Mouse (Mus musculus) fat pad, adult 2 months (tissue): ENCODE measurements around the gene Glt28d2.
"Not testable (repeated sequence)": the region's sequence is repeated elsewhere in the genome, so short reads cannot be mapped to it uniquely, and the experiment has no call there.

Experiments
- DNase-seq: peaks from one replicate; pipeline ENCODE4 v3.0.0-alpha.2; 2011; ENCODE audit warnings: low read depth, low spot score; ENCODE audit errors: extremely low read depth

Glt28d2 gene

GRCm38 (mm10) chr3:85887239-85887827 is at the start of gene Glt28d2, which contains the start of gene Gm37240:
Glt28d2 (minus strand) TSS chr3:85887516.
Gm37240 (minus strand) TSS chr3:85887518.
- no peak for DNase-seq

GRCm38 (mm10) chr3:85933586-85933985 is 46.3 kb upstream of the Glt28d2 start:
- DNase-seq, result no peak

DNA sequence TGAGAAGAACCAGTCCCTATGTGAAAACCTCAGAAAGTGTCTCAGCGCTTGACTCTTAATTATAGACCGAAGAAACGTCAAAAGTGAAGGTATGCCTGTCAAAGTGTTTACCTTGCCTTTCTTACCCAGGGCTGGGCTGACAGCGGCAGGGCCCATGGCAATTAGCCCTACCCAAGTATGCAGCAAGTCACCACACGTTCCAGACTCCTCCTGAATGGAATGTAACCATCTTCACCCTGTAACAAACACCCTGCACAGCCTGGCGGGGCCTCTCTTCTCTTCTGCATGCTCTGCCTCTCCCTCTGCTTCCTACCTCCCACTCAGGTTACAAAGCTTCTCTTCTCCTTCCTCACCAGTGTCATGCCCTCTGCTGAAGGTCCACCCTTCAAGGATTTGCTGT is 44.5 kb upstream of the Glt28d2 start:
- DNase-seq, result no peak

DNA sequence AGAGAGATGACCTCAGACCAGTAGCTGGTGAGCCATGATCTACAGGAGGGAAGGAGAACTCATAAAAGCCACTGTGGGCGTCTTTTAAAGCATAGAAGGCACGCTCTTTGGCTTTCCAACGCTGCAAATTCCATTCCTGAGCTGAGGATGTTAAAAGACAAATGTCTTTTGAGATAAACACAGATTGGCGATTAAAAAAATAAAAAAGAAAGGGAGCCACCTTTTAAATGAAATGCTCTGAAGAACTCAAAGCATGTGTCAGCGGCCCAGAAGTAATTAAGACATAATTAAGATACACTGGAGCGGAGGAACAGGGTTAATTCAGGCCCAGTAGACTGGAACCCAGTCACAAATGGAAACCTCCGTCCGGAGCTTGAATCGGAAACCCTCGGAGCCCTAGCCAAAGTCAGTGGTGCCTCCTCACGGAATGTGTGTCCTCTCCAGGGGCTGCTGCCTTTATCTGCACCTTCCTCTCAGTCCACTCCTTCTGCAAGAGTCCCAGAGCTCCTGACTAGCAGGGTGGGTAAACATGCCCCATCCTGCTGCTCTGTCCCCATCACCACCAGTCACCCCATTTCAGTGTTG is 43.4 kb upstream of the Glt28d2 start:
- DNase-seq, result no peak

GRCm38 (mm10) chr3:85929711-85930110 is 42.4 kb upstream of the Glt28d2 start:
- no peak for DNase-seq

- DNase-seq, result no peak
These were observed 40.9 kb upstream of the Glt28d2 start for GRCm38 (mm10) chr3:85928140-85928611.

GRCm38 (mm10) chr3:85927296-85927695 is 40.0 kb upstream of the Glt28d2 start:
- DNase-seq, result no peak

DNA sequence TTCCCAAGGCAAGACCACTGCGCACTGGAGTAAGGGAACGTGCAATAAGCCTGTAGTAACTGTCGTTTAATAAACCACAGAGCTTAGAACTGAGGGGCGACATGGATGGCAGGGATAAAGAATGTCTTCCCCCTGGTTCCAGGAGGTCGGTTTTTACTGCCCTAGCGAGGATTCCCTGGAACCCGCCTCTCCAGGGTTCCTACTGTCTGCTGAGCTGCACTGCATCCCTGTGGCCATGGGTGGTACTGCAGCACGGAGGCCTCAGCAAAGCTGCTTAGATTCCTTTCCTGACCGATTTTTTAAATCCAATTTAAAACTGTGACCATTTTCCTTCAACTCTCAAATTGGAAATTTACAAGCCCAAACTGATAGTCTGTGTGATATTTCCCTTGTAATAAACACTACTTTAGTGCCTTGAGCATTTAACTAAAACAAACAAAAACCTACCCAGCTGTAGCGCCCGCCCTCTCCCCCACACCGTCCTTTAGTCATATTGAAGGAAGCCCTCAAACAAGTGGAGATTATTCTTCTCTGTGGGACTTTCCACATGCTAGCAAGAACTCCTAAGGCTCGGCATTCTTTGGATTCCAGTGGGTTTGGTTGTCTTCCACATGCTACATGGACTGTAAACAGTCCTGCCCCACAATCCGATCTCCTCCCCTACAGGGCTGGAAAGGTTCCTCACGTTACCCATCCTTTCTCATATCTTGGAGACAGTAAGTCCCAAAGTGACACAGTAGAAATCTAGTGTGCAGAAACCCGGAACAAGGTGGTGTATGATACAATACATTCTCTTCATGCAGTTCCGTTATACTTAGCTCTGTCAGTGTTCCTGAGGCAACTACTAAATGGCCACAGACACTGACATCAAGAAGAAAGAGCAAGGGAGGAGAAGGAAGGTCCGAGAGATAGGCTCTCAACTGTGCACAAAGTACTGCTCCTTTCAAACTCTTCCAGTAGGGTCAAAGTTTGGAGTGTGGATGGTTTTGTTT is 36.9 kb upstream of the Glt28d2 start:
- DNase-seq, result no peak

DNA sequence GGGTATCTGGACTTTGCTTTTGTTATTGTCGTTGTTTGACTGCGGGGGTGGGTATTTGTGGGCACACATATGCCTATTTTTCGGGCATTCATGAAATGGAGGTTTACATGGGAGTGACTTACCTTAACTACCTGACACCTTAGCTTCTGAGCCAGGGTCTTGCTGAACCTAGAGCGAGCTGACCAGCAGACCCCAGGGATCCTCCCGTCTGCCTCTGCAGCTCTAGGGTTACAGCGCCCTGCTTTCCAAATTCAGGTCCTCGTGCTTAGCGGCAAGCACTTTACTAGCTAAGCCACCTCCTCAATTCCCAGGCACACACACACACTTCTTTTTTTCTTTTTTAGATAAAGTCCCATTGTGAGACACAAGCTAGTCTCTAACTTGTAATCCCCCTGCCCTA is 36.0 kb upstream of the Glt28d2 start:
- no peak for DNase-seq

- DNase-seq, result no peak
These were observed 35.0 kb upstream of the Glt28d2 start for GRCm38 (mm10) chr3:85922331-85922730.

- not testable (repeated sequence) for DNase-seq
These were observed 33.4 kb upstream of the Glt28d2 start for GRCm38 (mm10) chr3:85920671-85921070.

GRCm38 (mm10) chr3:85917600-85917999 is 30.3 kb upstream of the Glt28d2 start:
- DNase-seq, result no peak

GRCm38 (mm10) chr3:85914806-85915205 is 27.5 kb upstream of the Glt28d2 start:
- no peak for DNase-seq

DNA sequence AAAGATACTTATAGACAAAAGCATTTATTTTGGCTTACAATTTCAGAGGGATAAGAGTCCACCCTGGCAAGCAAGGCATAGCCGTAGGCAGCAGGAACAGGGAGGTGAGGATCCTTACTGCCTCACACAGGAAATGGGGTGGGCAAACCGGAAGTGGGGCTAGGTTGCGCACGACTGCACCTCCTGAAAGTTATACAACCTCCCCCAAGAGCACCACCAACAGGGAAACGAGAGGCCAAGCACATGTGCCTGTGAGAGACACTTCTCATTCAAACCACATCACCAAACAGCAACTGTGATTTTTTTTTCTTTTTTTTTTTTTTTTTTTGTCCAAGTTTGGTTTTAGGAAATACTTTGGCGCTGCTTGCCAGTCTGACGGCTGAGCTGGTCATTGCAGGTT is 19.8 kb upstream of the Glt28d2 start:
- no peak for DNase-seq

DNA sequence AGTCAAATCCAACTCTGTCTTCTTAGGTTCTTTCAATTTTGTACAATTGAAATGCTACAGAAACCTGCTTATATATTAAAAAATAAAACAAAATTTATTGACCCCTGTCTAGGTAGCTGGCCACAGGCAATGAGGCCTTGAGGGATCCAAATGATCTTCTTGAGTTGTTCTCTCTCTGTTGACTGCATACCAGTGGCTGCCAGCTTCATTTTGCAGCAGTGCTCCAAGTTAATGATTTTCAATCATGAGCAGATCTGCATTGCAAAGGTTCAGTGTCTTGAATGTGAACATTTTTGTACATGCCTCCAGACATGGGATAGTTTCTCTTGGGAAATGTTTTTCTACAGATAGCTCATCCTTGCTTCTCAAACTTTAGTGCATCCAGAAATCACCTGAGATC is 17.1 kb upstream of the Glt28d2 start:
- DNase-seq, result no peak

- DNase-seq, result no peak
These were observed 7.7 kb upstream of the Glt28d2 start for GRCm38 (mm10) chr3:85895020-85895419.

DNA sequence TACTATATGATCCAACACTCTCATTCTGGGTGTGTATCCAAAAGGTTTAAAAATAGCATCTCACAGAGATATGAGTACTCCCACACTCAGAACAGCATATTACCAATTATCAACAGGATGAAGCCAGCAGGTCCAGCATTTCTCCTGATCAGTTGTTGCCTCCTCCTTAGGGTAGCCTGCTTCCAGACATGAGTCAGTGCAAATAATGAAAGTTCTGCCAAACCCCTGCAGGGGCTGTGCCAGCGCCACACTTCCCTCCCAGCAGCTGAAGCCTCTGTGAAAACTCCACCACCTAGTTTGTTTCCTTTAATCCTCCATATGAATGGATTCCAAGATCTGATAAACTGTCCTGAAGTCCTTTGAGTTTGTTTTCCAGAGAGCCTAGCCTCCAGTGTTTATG is 4.3 kb upstream of the Glt28d2 start:
- no peak for DNase-seq

DNA sequence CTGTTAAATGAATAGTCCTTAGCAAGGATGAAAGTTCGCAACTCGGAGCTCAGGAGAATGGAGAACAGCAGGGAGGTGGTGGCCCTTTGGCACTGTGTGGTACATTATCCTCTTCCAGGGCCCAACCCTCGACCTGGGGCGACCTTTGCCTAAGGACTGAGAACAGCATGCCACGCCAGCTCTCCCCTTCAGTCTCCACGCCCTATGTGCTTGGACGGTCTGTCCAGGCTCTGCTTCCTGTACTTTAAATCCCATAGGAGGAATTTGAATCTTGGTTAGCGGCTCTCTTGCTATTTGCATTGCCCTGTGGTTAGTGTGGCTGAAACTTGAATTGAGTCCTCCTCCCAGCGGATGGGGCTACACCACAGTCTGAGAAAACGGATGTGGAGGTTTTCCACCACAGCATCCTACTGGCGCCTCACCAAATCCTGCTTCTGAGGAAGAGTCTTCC is 930 bp upstream of the Glt28d2 start:
- no peak for DNase-seq

DNA sequence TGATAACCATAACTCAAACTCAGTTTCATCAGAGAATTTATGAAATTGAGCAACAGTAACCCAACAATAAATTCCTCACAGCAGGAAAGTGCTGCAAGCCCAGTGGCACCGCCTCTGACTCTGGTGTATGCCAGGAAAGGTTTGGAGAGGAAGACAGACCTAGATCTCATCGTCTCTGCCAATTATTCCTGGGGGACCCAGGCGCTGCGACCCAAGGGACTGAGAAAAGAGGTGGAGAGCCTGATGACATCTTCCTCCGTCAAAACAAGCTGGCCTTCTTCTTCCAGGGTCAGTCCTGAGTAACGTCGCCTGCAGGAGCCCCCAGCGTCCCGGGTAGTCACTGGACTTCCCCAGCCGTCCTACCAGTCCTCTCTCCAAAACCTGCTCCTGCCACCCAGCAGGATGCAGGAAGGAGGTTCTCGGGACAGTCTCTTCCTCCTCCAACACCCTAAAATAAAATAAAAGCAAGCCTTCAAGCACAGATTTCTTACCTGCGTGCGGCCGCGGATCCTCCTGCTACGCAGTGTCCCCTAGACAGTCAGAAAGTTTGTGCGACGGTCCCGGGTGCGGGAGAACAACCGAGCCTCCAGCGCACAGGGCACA is 579 bp downstream of the Glt28d2 start:
- no peak for DNase-seq

DNA sequence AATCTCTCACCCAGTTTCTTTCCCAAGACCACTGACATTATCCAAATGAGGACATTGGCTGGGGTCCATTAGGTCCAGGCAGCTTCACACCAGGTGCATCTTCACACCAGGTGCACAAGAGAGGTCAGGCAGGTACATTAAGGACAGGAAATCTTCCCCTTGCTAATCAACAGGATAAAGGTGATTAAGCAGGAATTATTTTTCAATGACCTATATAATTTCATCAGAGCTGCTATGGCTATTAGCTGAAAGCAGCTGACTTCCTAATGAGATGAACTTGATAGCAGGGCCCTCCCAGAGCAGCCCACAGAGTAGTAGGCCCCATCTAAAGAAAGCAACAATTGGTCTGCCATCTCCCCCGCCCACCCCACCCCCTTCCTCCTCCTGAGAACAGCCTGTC is 1.4 kb downstream of the Glt28d2 start:
- DNase-seq, result no peak

DNA sequence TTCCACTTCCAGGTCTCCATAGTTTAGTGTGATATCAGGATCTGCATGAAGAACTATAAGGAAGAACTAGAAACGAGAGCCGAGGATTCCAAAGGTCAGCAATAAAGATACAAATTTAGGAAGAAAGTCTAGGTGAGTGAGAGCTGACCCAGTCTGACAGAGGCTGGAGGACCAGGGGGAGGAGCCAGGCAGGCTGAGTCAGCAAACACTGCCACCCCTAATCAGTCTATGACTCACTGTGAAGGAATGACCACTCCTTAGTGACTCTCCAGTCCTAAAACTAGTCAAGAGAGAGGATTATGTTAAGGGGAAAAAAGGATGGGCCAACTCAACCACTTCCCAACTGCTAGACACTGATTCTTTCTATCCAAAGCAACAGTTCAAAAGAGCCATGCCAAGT is 6.6 kb downstream of the Glt28d2 start:
- no peak for DNase-seq
